Mouse (Mus musculus) hindbrain, postnatal 0 days (tissue): Measurements from ENCODE around the gene Thoc7. TPM values are rescaled to one million over a fixed set of nuclear protein-coding genes. Genes with fewer than 3 reads are reported as not detected.
A peak's percentile ranks its signal among the peaks of the same experiment; 100 is the strongest.

Experiments
- ATAC-seq: fragments of 200-750 bp; cut with Nextera tagmentation; 2 replicates; pipeline ENCODE4 v1.8.0; 2017; ENCODE audit warnings: mild to moderate bottlenecking, moderate TSS enrichment, moderate library complexity
- DNase-seq: peaks from one replicate; pipeline ENCODE4 v3.0.0-alpha.2; 2015; ENCODE audit warnings: low spot score
- H3K27ac ChIP-seq: fragments of 300-500 bp; sonication (generic); 2 replicates; pipeline ENCODE4 v1.5.1; 2014; ENCODE audit warnings: mild to moderate bottlenecking
- H3K27me3 ChIP-seq: fragments of 300-500 bp; sonication (generic); 2 replicates; pipeline ENCODE4 v1.6.1; 2014; ENCODE audit warnings: low read length, mixed read lengths; ENCODE audit not compliant: insufficient read depth
- H3K36me3 ChIP-seq: fragments of 300-500 bp; sonication (generic); 2 replicates; pipeline ENCODE4 v1.6.1; 2014; ENCODE audit warnings: low read length, mixed read lengths; ENCODE audit not compliant: insufficient read depth
- H3K4me1 ChIP-seq: fragments of 300-500 bp; sonication (generic); 2 replicates; pipeline ENCODE4 v1.6.1; 2014; ENCODE audit warnings: antibody characterized with exemption, low read length, mixed read lengths; ENCODE audit not compliant: insufficient read depth
- H3K4me2 ChIP-seq: fragments of 300-500 bp; sonication (generic); 2 replicates; pipeline ENCODE4 v1.6.1; 2014; ENCODE audit warnings: low read depth, mild to moderate bottlenecking, low read length, moderate library complexity, mixed read lengths
- H3K4me3 ChIP-seq: fragments of 300-500 bp; sonication (generic); 2 replicates; pipeline ENCODE4 v1.5.1; 2014; ENCODE audit warnings: low read length
- H3K9ac ChIP-seq: fragments of 300-500 bp; sonication (generic); replicated peaks from 2 replicates; pipeline ENCODE4 v1.6.1; 2014; ENCODE audit warnings: mild to moderate bottlenecking, low read length, moderate library complexity, mixed read lengths
- H3K9me3 ChIP-seq: fragments of 300-500 bp; sonication (generic); 2 replicates; pipeline ENCODE4 v1.6.1; 2016; ENCODE audit warnings: low read length, mixed read lengths
- CTCF ChIP-seq: IDR thresholded peaks from 2 replicates; pipeline ENCODE4 v1.5.1; 2016; ENCODE audit warnings: antibody characterized with exemption, control low read depth, low read depth
- WGBS: fragments of 180-500 bp; shearing (Covaris S2); extraction: QIAGEN DNeasy Blood & Tissue Kit; methylation state at CpG from one replicate; pipeline ENCODE4 v1.1.7; 2014; 5-methylcytosine and 5-hydroxymethylcytosine counted together
- polyA plus RNA-seq: library from polyadenylated mRNA; unstranded; fragments of >200 nt; fragmentation: Nextera tagmentation; extraction: Ambion mirVana; gene quantifications from 2 replicates; pipeline ENCODE4 v1.2.1, GENCODE M21; 2015
- total RNA-seq: library from RNA; depleted of rRNA; stranded (reverse); fragments of >200 nt; gene quantifications from 2 replicates; pipeline ENCODE4 v1.2.3, GENCODE M21; 2014

The Thoc7 gene
- total and polyA plus RNA-seq, 2 experiments from 2014 or later: 38.1 to 211 TPM

DNA sequence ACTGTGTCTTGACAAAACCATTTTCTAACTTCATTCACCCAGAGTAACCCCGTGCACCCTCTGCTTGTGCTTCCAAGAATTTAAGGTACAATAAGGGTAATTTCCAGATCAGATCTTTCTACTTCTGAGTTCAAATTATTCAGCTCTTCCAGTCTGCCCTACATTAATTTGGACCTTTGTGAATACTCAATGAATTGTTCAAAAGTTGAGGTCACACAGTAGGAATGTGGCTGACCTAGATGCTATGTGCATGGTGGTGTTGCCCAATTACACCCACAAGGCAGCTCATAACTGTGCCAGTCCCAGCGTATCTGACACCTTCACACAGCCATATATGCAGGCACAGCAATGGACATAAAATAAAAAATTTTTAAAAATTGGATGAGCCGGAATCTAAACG is 17.0 kb downstream of the Thoc7 start:
- H3K9ac ChIP-seq: no peak overlapping the region
- H3K36me3 ChIP-seq: peaks cover 18% of the 10 kb centered on the region; the same call in 1 of the 2 replicates
- ATAC-seq: no peak
- no peaks in the 10 kb centered on the region for H3K9me3 ChIP-seq
- no peak for TF ChIP-seq CTCF
- H3K4me1 ChIP-seq: no peaks in the 10 kb centered on the region
- no peaks in the 10 kb centered on the region for H3K27me3 ChIP-seq
- H3K27ac ChIP-seq: no peak overlapping the region
- H3K4me3 ChIP-seq: no peak overlapping the region
- H3K4me2 ChIP-seq: no peak overlapping the region
- WGBS: 92% methylated on average over 4 of the region's 4 CpGs
- DNase-seq: no peak

DNA sequence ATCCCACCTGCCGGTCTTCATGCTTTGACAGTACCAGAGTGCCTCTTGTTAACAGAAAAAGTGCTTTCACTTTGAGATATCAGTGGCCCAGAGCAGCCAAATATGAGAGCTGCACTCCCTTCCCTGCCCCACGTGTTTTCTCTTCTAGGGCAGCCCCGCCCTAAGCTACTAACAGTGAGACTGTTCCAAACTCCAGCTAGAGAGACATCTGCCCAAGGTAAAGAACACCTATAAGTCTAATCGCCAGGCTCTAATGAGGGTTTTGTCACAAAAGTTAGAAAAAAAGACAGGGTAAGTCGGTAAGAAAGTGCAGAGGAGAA is 27.6 kb downstream of the Thoc7 start:
- Histone ChIP-seq H3K9me3 (no peaks in the 10 kb centered on the region), H3K27me3 (no peaks in the 10 kb centered on the region), H3K36me3 (no peaks in the 10 kb centered on the region), H3K4me2 (peak overlapping the region; percentile 60), H3K27ac (no peak overlapping the region), H3K4me3 (no peak overlapping the region), H3K4me1 (no peaks in the 10 kb centered on the region; the same call in 1 of the 2 replicates), H3K9ac (0 out of 2 replicates have a peak overlapping the region, but pooled peaks have one; percentile 35)
- DNase-seq (no peak), ATAC-seq (no peak)
- TF ChIP-seq CTCF: no peak
- WGBS: 56% methylated on average over 5 of the region's 5 CpGs

DNA sequence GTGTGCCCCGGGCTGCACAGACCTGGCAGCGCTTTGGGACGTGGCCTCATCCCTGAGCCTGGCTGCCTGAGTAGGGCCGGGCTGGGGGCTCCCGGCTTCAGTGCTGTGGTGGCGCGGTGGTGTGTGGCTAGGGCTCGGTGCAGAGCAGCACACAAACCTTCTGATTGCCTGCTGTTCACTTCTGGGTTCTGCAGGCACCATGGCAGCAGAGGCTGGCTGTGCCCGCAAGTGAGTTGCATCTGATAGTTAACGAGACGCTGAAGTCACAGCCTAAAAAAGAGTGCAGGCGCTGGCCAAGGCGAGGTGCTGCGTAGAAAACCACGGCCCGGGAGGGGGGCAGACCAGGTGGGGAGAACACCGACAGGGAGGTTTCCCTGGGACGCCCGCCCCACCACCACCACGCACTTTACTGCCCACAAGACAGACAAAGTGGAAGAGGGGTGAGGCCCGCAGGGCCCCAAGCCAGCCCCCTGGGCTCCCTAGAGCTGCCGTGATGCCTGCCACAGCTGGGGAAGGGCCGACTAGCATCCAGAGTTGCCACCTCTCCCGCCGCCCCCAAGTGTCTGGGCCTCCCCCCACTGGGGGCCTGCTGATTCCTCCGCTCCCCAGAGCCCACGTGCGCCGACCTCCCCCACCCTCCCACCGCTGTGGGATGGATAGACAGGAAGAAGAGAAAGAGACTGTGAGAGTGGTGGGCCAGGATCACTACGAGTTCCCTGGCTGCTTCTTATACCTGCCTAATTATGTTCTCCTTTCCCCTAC is 28.2 kb downstream of the Thoc7 start:
- Histone ChIP-seq H3K36me3 (no peaks in the 10 kb centered on the region), H3K27me3 (no peaks in the 10 kb centered on the region), H3K9me3 (no peaks in the 10 kb centered on the region), H3K4me3 (peak overlapping the region; percentile 29), H3K9ac (peak overlapping the region; percentile 35; the same call in 1 of the 2 replicates), H3K27ac (no peak overlapping the region), H3K4me2 (peak overlapping the region; percentile 60), H3K4me1 (no peaks in the 10 kb centered on the region; the same call in 1 of the 2 replicates)
- WGBS: 39% methylated on average over 29 of the region's 31 CpGs
- ATAC-seq: peak; percentile 67
- DNase-seq: no peak
- TF ChIP-seq CTCF: no peak

DNA sequence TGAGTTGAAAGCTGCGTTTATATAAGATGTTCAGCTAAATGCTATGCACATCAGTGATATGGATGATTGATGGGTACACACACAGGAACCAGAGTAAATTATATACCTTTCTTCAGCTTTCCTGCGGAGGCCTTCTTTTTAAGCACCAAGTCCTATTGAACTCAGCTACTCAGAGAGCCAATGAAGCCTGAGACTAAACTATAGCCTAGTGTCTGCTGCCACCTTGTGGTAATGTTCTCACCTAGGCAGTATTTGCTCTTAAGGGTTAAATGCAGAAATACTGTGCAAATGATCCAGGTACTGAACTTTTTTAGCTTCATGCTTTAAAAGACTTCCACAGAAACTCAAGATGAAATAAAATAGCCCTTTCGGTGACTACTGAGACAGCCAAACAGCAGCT is 44.0 kb downstream of the Thoc7 start:
- DNase-seq (peak; percentile 94), ATAC-seq (peak; percentile 82)
- H3K4me3 ChIP-seq: no peak overlapping the region
- 34% methylated on average over 3 of the region's 3 CpGs for WGBS
- peak; percentile 91 for TF ChIP-seq CTCF
- H3K36me3 ChIP-seq: no peaks in the 10 kb centered on the region
- H3K9ac ChIP-seq: no peak overlapping the region
- H3K4me1 ChIP-seq: no peaks in the 10 kb centered on the region
- H3K4me2 ChIP-seq: no peak overlapping the region
- H3K27ac ChIP-seq: no peak overlapping the region
- H3K9me3 ChIP-seq: no peaks in the 10 kb centered on the region
- H3K27me3 ChIP-seq: no peaks in the 10 kb centered on the region

DNA sequence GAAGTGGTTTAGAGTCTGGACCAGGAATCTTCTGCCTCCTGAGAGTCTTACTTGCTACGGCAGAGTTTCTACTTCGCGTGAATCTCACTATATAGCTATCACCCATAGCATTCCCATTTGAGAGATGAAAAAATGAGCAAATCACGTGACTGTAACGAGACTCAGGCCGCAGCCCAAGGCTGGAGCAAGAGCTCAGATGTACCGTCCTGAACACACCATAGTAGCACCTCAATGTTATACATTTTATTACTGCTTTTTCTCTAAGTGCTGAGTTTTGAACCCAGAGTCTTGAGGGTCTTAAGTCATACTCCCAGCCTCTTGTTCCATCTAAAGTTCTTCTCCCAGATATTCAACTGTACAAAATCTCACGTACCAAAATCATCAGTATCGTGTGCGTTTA is 44.4 kb downstream of the Thoc7 start:
- peak; percentile 40; the same call in 1 of the 2 replicates for ATAC-seq

DNA sequence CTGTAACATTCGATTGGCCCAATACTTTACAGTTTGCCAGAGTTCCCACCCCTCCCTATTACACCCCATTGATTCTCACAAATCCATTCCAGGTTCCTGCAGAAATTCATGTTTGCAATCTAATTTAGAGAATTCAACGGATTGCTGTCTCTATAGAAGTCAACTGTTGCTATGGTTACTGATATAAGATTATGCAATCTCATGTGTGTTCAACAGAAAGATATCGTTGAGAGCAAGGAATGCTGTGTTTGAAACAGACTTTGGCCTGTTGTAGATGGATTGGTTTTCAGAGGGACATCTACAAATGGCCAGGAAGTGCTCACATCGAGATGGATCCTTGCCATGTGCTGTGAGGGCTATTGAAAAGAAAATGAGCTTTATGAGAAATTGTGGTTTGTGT is 46.4 kb downstream of the Thoc7 start:
- 57% methylated on average over 4 of the region's 4 CpGs for WGBS
- H3K4me3 ChIP-seq: no peak overlapping the region
- no peak overlapping the region for H3K9ac ChIP-seq
- H3K9me3 ChIP-seq: no peaks in the 10 kb centered on the region
- no peaks in the 10 kb centered on the region for H3K27me3 ChIP-seq
- ATAC-seq (no peak), DNase-seq (no peak)
- no peaks in the 10 kb centered on the region for H3K36me3 ChIP-seq
- no peak overlapping the region for H3K27ac ChIP-seq
- TF ChIP-seq CTCF: no peak
- no peaks in the 10 kb centered on the region for H3K4me1 ChIP-seq
- no peak overlapping the region for H3K4me2 ChIP-seq

More for the DNA sequence above, 44.4 kb downstream of the Thoc7 start:
- Histone ChIP-seq H3K4me2 (no peak overlapping the region), H3K27me3 (no peaks in the 10 kb centered on the region), H3K9me3 (no peaks in the 10 kb centered on the region), H3K4me1 (no peaks in the 10 kb centered on the region), H3K36me3 (no peaks in the 10 kb centered on the region), H3K4me3 (no peak overlapping the region), H3K27ac (no peak overlapping the region), H3K9ac (no peak overlapping the region)
- no peak for TF ChIP-seq CTCF
- 88% methylated on average over 10 of the region's 10 CpGs for WGBS
- no peak for DNase-seq

DNA sequence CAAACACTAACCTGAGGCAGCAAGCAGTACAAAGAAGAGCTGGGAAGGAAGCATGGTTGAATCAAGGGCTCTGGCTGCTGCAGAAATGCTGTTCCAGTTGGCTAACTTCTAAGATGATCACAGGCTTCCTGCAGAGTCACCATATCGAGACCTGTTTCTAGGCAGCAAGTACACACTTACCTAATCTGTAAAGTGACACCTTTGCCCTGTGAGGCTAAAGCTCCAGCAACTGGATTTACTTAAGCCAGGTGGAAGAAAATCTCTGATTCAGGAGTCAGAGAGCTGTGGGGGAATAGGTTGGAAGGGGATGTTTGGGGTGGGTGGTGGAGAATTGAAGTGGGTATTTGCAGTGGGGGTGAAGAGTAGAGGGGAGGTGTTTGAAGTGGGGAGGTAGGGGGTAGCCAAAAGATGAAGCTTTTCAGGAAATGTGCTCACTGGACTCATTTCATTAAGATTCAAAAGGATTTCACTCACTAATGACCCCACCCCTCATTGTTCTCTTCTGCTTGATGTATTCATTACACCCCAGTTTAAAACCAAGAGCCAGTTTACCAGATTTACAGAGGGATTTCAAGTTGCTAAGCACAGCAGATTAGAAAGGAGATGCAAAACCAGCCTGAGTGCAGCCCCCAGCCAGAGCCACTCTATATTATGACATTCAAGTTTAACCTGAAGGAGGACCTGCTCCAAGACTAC is 47.1 kb downstream of the Thoc7 start, which contains the start of gene Gm281:
Gm281 (minus strand) TSS at position 92 of the 696 bp plus-strand sequence.
- no peak for TF ChIP-seq CTCF
- no peak within 1 kb of the TSS for H3K4me3 ChIP-seq
- H3K4me1 ChIP-seq: no peaks in the 10 kb centered on the region
- H3K27ac ChIP-seq: no peak within 1 kb of the TSS
- no peak within 1 kb of the TSS for H3K4me2 ChIP-seq
- DNase-seq (no peak), ATAC-seq (no peak)
- H3K36me3 ChIP-seq: no peaks in the 10 kb centered on the region
- H3K27me3 ChIP-seq: no peaks in the 10 kb centered on the region
- WGBS: 42% methylated on average over 1 of the region's 1 CpGs
- H3K9me3 ChIP-seq: no peaks in the 10 kb centered on the region
- no peak within 1 kb of the TSS for H3K9ac ChIP-seq
